Mouse (Mus musculus): ENCODE measurements at regions not wholly inside any gene's neighbourhood (a gene's known extent, or its start where the extent isn't known, plus 50 kb on each side); places are given as distances from the start of the nearest gene placed in this dataset.

DNA sequence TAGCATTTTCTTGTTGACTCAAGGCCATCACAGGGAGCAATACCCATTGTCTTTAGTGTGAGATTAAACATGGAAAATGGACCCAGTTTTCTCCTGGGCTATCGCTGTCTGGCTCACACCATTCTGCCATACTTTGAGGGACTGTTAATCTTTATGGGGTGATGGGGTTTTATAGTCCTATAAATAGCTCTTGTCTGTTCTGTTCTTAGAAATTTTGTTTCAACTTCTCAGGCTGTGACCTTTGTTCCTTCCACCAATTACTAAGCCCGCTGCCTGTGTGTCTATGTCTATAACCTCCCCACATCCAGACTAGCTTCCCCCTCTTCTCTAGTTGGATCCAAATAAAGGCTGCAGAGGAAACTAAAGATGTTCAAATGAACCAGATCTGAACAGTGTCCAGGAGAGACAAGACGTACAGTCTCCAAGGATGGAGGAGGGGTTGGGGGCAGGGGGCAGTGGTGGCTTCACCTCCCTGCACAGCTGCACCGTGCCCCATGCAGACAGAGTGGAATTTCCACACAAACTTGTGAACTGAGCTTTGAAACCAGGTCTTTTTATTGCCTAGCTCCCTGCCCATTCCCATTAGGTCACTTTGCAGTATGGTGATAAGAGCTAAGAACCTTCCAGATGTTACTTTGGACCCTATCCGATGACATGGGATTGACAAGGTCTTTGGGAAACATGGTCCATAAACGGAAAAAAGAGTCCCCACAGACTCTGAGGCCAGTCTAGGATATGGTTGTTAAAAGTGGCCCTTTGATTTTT lies 69.9 kb upstream of the Tpm1 start:
- no peaks in the 10 kb centered on the region for H3K36me3 ChIP-seq (ENCODE audit: insufficient read depth, low read length)
- ATAC-seq (ENCODE audit: low FRiP score, low TSS enrichment), result no peak
- no peak overlapping the region for H3K4me3 ChIP-seq (ENCODE audit: low read length)
- H3K27ac ChIP-seq (ENCODE audit: low read length), result peak overlapping the region; percentile 41; the same call in 1 of the 2 replicates
- no peak overlapping the region for H3K4me2 ChIP-seq (replicated peaks; ENCODE audit: low read depth, low read length)
- no peaks in the 10 kb centered on the region for H3K9me3 ChIP-seq (ENCODE audit: low read length)
- no peak overlapping the region for H3K9ac ChIP-seq (replicated peaks; ENCODE audit: low read length)
- peaks cover 30% of the 10 kb centered on the region for H3K4me1 ChIP-seq (ENCODE audit: insufficient read depth, low read length)
- WGBS, result 24% methylated on average over 6 of the region's 6 CpGs
- H3K27me3 ChIP-seq (ENCODE audit: insufficient read depth, low read length), result no peaks in the 10 kb centered on the region

DNA sequence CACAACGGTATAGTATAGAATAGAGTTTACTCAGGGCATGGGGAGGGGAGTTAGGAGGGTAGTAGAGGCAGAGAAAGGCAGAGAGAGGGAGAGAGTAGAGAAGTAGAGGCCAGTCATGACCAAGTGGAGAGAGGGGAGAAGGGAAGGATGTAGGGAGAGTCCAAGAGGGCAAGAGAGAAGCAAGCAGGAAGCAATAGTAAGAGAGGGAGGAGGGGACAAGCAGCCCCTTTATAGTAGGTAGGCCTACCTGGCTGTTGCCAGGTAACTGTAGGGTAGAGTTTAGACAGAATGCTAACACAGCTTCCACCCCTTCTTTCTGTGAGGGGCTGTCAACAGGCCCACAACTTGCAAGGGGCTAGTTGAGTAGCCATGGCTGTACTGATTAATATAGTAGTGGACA lies 69.2 kb upstream of the Tpm1 start:
- no peaks in the 10 kb centered on the region for H3K36me3 ChIP-seq (ENCODE audit: insufficient read depth, low read length)
- no peak overlapping the region for H3K9ac ChIP-seq (replicated peaks; ENCODE audit: low read length)
- no peaks in the 10 kb centered on the region for H3K9me3 ChIP-seq (ENCODE audit: low read length)
- peaks cover 36% of the 10 kb centered on the region for H3K4me1 ChIP-seq (ENCODE audit: insufficient read depth, low read length)
- no peak overlapping the region for H3K27ac ChIP-seq (ENCODE audit: low read length)
- H3K4me2 ChIP-seq (replicated peaks; ENCODE audit: low read depth, low read length), result no peak overlapping the region
- ATAC-seq (ENCODE audit: low FRiP score, low TSS enrichment), result no peak
- no peak overlapping the region for H3K4me3 ChIP-seq (ENCODE audit: low read length)
- no peaks in the 10 kb centered on the region for H3K27me3 ChIP-seq (ENCODE audit: insufficient read depth, low read length)
- 100% methylated on average over 1 of the region's 1 CpGs for WGBS

DNA sequence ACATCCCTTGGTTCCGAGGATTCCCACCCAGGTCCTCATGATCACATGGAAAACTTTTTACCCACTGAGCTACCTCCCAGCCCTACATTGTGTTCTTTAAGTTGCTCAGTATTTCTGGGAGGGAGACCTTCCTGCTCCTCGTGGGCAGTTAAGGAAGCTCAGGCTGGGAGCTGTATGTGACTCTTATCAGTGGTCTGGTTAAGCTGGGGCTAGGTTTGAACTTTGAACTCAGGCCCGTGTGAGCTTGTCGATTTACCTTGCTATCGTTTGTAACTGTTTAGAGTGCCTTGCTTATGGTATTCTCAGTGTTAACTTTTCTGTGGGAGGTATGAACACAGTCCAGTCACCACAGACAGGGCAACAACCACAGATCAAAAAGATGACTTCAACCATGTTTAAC lies 68.4 kb upstream of the Tpm1 start:
- WGBS, result 78% methylated on average over 5 of the region's 5 CpGs
- Histone ChIP-seq H3K4me1 (ENCODE audit: insufficient read depth, low read length) (peaks cover 43% of the 10 kb centered on the region), H3K36me3 (ENCODE audit: insufficient read depth, low read length) (no peaks in the 10 kb centered on the region), H3K27ac (ENCODE audit: low read length) (no peak overlapping the region), H3K4me2 (replicated peaks; ENCODE audit: low read depth, low read length) (no peak overlapping the region), H3K9ac (replicated peaks; ENCODE audit: low read length) (no peak overlapping the region), H3K27me3 (ENCODE audit: insufficient read depth, low read length) (no peaks in the 10 kb centered on the region), H3K9me3 (ENCODE audit: low read length) (no peaks in the 10 kb centered on the region), H3K4me3 (ENCODE audit: low read length) (no peak overlapping the region)
- no peak for ATAC-seq (ENCODE audit: low FRiP score, low TSS enrichment)

DNA sequence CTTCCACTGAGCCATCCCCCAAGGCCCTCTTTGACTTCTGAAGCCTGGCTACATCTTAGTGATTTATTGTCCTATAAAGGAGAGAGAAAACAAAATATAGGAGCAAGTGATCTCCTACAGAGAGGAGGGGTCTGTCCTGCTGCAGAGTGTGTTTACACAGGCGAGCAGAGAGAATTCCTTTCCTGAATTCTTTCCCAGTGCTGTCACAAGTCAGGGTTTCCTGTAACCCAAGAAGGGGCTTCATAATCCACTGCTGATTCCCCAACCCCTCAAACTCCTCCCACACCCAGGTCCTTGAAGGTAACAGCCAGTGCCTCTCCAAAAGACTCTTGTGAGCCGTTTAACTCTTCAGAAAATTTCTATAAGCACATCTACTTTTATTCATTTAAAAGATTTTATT lies 66.8 kb upstream of the Tpm1 start:
- peak; percentile 89 for ATAC-seq (ENCODE audit: low FRiP score, low TSS enrichment)
- Histone ChIP-seq H3K4me2 (replicated peaks; ENCODE audit: low read depth, low read length) (no peak overlapping the region), H3K27me3 (ENCODE audit: insufficient read depth, low read length) (no peaks in the 10 kb centered on the region), H3K27ac (ENCODE audit: low read length) (peak overlapping the region; percentile 65), H3K9ac (replicated peaks; ENCODE audit: low read length) (no peak overlapping the region), H3K4me3 (ENCODE audit: low read length) (no peak overlapping the region), H3K4me1 (ENCODE audit: insufficient read depth, low read length) (peaks cover 51% of the 10 kb centered on the region), H3K36me3 (ENCODE audit: insufficient read depth, low read length) (no peaks in the 10 kb centered on the region), H3K9me3 (ENCODE audit: low read length) (no peaks in the 10 kb centered on the region)
- WGBS, result 2% methylated on average over 2 of the region's 2 CpGs

DNA sequence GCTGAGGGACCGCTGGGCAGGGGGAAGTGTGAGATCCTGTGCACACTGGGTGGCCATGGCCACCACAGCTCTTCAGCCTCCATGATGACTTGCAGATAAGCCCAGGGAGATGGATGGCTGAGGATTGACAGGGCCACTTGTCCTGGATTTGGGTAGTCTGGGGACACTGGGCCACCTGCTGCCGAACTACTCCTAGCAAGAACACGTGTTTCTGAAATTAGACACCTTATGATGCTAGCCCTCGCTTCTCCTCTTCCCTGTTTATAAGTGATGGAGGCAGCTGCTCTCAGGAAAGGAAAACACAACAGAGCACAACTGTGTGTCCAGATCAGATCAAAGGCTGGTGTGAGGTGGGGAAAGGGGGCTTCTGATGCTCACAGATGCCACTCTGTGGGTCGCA lies 64.9 kb upstream of the Tpm1 start:
- Histone ChIP-seq H3K27me3 (ENCODE audit: insufficient read depth, low read length) (no peaks in the 10 kb centered on the region), H3K36me3 (ENCODE audit: insufficient read depth, low read length) (no peaks in the 10 kb centered on the region), H3K4me1 (ENCODE audit: insufficient read depth, low read length) (peaks cover 49% of the 10 kb centered on the region), H3K27ac (ENCODE audit: low read length) (no peak overlapping the region), H3K9ac (replicated peaks; ENCODE audit: low read length) (no peak overlapping the region), H3K4me2 (replicated peaks; ENCODE audit: low read depth, low read length) (no peak overlapping the region), H3K9me3 (ENCODE audit: low read length) (no peaks in the 10 kb centered on the region), H3K4me3 (ENCODE audit: low read length) (no peak overlapping the region)
- no peak for ATAC-seq (ENCODE audit: low FRiP score, low TSS enrichment)
- WGBS, result 50% methylated on average over 5 of the region's 5 CpGs

DNA sequence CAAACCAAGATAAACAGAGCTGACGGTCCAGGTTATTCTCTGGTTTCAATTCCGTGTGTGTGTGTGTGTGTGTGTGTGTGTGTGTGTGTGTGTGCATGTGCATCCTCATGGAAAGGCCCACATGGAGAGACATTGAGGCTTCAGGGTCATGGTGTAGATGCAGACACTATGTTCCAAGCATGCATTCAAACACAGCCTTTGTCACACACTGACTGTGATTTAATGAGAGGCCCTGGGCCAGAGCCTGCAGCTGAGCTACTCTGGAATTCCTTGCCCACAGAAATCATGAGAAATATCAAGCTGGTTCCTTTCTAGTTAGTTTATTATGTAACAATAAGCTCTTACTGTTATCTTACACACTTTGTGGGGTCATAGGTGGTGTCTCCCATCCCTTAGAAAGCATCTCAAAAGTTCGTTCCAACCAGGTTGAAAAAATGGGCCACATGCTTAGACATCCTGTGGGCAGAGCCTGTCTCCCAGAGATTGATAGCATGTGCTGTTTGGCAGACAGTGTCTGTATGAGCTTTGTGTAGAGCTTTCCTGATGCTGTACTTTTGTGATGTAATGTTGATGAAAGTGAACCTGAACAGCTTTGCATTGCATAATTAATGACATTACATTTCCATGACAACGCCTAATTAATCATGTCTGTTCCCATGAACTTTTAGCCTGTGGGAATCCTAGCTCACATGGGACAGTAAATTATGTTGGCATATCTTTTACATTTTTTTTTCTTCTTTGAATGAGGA lies 62.8 kb upstream of the Tpm1 start:
- Histone ChIP-seq H3K36me3 (ENCODE audit: insufficient read depth, low read length) (no peaks in the 10 kb centered on the region), H3K9ac (replicated peaks; ENCODE audit: low read length) (no peak overlapping the region), H3K27me3 (ENCODE audit: insufficient read depth, low read length) (no peaks in the 10 kb centered on the region), H3K4me1 (ENCODE audit: insufficient read depth, low read length) (peaks cover 42% of the 10 kb centered on the region), H3K27ac (ENCODE audit: low read length) (peak overlapping the region; percentile 65), H3K9me3 (ENCODE audit: low read length) (no peaks in the 10 kb centered on the region), H3K4me2 (replicated peaks; ENCODE audit: low read depth, low read length) (no peak overlapping the region), H3K4me3 (ENCODE audit: low read length) (no peak overlapping the region)
- ATAC-seq (ENCODE audit: low FRiP score, low TSS enrichment), result no peak
- WGBS, result 65% methylated on average over 4 of the region's 4 CpGs

DNA sequence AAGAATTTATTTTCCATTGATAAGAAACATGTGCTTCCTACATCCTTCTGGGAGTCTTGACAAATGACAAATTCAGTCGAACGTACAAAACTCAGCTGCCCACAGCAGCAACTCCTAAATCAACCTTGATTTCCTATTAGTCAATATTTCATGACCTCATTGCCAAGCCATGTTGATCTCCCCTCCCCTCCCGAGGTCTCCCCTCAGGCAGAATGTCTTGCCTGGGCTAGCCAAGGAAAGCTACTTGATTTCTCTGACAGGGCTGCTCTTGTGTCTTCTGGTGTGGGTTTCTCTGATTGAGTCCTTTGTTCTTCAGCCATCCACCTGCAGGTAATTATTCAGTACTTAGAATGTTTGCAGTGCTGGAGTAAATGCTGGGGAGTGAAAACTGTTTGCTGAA lies 58.7 kb upstream of the Tpm1 start:
- Histone ChIP-seq H3K27ac (ENCODE audit: low read length) (no peak overlapping the region), H3K4me1 (ENCODE audit: insufficient read depth, low read length) (peaks cover 33% of the 10 kb centered on the region), H3K9me3 (ENCODE audit: low read length) (no peaks in the 10 kb centered on the region), H3K4me2 (replicated peaks; ENCODE audit: low read depth, low read length) (no peak overlapping the region), H3K4me3 (ENCODE audit: low read length) (no peak overlapping the region), H3K36me3 (ENCODE audit: insufficient read depth, low read length) (no peaks in the 10 kb centered on the region), H3K9ac (replicated peaks; ENCODE audit: low read length) (no peak overlapping the region), H3K27me3 (ENCODE audit: insufficient read depth, low read length) (no peaks in the 10 kb centered on the region)
- no peak for ATAC-seq (ENCODE audit: low FRiP score, low TSS enrichment)
- 14% methylated on average over 3 of the region's 3 CpGs for WGBS

DNA sequence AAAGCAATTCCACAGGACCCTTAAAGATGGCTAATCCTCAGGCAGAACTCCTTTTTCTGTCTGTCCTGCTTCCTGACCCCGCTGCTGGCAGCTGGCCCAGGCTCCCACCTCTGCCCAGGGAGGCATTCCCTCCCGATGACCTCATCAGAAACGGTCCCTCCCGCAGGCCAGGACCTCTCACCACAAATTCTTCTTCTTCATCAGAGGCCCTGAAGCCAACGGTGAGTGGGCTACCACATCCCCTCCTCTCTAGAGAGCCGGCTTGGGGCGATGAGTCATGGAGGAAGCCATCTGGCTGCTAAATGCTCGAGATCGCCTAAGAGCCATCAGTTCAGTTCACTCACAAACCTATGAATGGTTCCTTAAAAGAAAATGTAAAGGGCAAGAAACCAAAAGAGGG lies 56.7 kb upstream of the Tpm1 start:
- 12% methylated on average over 9 of the region's 9 CpGs for WGBS
- no peak overlapping the region for H3K27ac ChIP-seq (ENCODE audit: low read length)
- no peak overlapping the region for H3K4me2 ChIP-seq (replicated peaks; ENCODE audit: low read depth, low read length)

DNA sequence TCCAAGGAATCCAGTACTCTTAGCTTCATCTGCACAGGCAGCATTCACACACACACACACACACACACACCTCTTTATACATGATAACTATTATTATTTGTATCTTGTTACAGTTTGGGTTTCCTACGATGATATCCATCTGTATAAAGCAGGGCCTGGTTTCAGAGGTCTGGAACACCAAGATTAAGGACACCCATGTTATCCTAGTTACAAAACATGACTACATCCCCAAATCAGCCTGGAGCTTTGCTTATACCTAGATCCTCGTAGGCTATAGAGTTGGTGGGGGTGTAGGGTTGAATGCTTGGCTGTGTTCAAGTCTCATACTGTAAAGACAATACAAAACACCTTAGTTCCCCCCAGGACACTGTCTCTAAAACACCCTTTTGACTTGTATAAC lies 56.0 kb upstream of the Tpm1 start:
- Histone ChIP-seq H3K36me3 (ENCODE audit: insufficient read depth, low read length) (no peaks in the 10 kb centered on the region), H3K27ac (ENCODE audit: low read length) (no peak overlapping the region), H3K27me3 (ENCODE audit: insufficient read depth, low read length) (no peaks in the 10 kb centered on the region), H3K4me3 (ENCODE audit: low read length) (no peak overlapping the region), H3K9ac (replicated peaks; ENCODE audit: low read length) (no peak overlapping the region), H3K9me3 (ENCODE audit: low read length) (no peaks in the 10 kb centered on the region), H3K4me2 (replicated peaks; ENCODE audit: low read depth, low read length) (no peak overlapping the region), H3K4me1 (ENCODE audit: insufficient read depth, low read length) (peaks cover 28% of the 10 kb centered on the region)
- 85% methylated on average over 2 of the region's 2 CpGs for WGBS
- no peak for ATAC-seq (ENCODE audit: low FRiP score, low TSS enrichment)

More for the DNA sequence above, 56.7 kb upstream of the Tpm1 start:
- no peak overlapping the region for H3K4me3 ChIP-seq (ENCODE audit: low read length)
- 0 out of 2 replicates have a peak, but pooled peaks have one; percentile 27 for ATAC-seq (ENCODE audit: low FRiP score, low TSS enrichment)
- no peak overlapping the region for H3K9ac ChIP-seq (replicated peaks; ENCODE audit: low read length)
- peaks cover 28% of the 10 kb centered on the region for H3K4me1 ChIP-seq (ENCODE audit: insufficient read depth, low read length)
- H3K9me3 ChIP-seq (ENCODE audit: low read length), result no peaks in the 10 kb centered on the region
- no peaks in the 10 kb centered on the region for H3K36me3 ChIP-seq (ENCODE audit: insufficient read depth, low read length)
- H3K27me3 ChIP-seq (ENCODE audit: insufficient read depth, low read length), result no peaks in the 10 kb centered on the region

DNA sequence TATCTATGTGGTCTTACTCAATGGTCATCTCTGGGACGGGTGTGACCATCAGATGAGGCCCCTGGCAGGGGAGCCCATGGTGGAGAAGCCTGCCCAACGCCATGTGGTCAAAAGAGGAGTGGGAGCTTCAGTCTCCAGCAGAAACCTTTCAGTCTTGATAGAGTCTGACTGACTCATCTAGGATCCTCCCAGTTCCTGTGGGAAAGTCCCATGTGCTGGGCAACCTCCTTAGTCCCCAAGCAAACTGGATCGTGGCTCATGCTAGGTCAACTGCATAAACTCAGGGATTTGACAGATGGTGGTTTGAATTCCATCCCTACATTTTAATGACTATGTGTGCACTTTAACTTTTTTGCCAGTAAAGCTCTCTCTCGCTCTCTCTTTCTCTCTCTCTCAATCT lies 55.4 kb upstream of the Tpm1 start:
- no peak overlapping the region for H3K4me3 ChIP-seq (ENCODE audit: low read length)
- no peaks in the 10 kb centered on the region for H3K36me3 ChIP-seq (ENCODE audit: insufficient read depth, low read length)
- H3K9ac ChIP-seq (replicated peaks; ENCODE audit: low read length), result no peak overlapping the region
- H3K4me2 ChIP-seq (replicated peaks; ENCODE audit: low read depth, low read length), result no peak overlapping the region
- H3K9me3 ChIP-seq (ENCODE audit: low read length), result no peaks in the 10 kb centered on the region
- H3K27ac ChIP-seq (ENCODE audit: low read length), result no peak overlapping the region
- ATAC-seq (ENCODE audit: low FRiP score, low TSS enrichment), result no peak
- H3K4me1 ChIP-seq (ENCODE audit: insufficient read depth, low read length), result peaks cover 28% of the 10 kb centered on the region
- 63% methylated on average over 4 of the region's 4 CpGs for WGBS
- H3K27me3 ChIP-seq (ENCODE audit: insufficient read depth, low read length), result no peaks in the 10 kb centered on the region
